Mouse (Mus musculus) forebrain, embryonic 16.5 days (tissue): ENCODE data around the gene Gm11032. TPM values are rescaled to one million over a fixed set of nuclear protein-coding genes. Genes with fewer than 3 reads are reported as not detected.
"Not testable (repeated sequence)": the region's sequence is repeated elsewhere in the genome, so short reads cannot be mapped to it uniquely, and the experiment has no call there.

ENCODE experiments used
- ATAC-seq: fragments of 200-750 bp; cut with Nextera tagmentation; 2 replicates; pipeline ENCODE4 v1.8.0; 2017; ENCODE audit warnings: mild to moderate bottlenecking, moderate library complexity
- H3K27ac ChIP-seq: fragments of 300-500 bp; sonication (generic); 2 replicates; pipeline ENCODE4 v1.5.1; 2014; ENCODE audit warnings: low read length, control low read depth
- H3K27me3 ChIP-seq: fragments of 300-500 bp; sonication (generic); replicated peaks from 2 replicates; pipeline ENCODE4 v1.6.1; 2014; ENCODE audit warnings: low read length; ENCODE audit not compliant: control insufficient read depth, insufficient read depth
- H3K36me3 ChIP-seq: fragments of 300-500 bp; sonication (generic); 2 replicates; pipeline ENCODE4 v1.6.1; 2014; ENCODE audit not compliant: control insufficient read depth, insufficient read depth
- H3K4me1 ChIP-seq: fragments of 300-500 bp; sonication (generic); replicated peaks from 2 replicates; pipeline ENCODE4 v1.6.1; 2014; ENCODE audit warnings: low read length; ENCODE audit not compliant: control insufficient read depth, insufficient read depth
- H3K4me2 ChIP-seq: fragments of 300-500 bp; sonication (generic); 2 replicates; pipeline ENCODE4 v1.6.1; 2014; ENCODE audit warnings: mild to moderate bottlenecking, low read length, control low read depth
- H3K4me3 ChIP-seq: fragments of 300-500 bp; sonication (generic); replicated peaks from 2 replicates; pipeline ENCODE4 v1.5.1; 2014; ENCODE audit warnings: mild to moderate bottlenecking, low read length, control low read depth
- H3K9ac ChIP-seq: fragments of 300-500 bp; sonication (generic); replicated peaks from 2 replicates; pipeline ENCODE4 v1.6.1; 2014; ENCODE audit warnings: low read depth, low read length, control low read depth
- H3K9me3 ChIP-seq: fragments of 300-500 bp; sonication (generic); 2 replicates; pipeline ENCODE4 v1.6.1; 2016; ENCODE audit warnings: low read length; ENCODE audit not compliant: control insufficient read depth
- WGBS: fragments of 180-500 bp; shearing (Covaris S2); extraction: QIAGEN DNeasy Blood & Tissue Kit; methylation state at CpG from one replicate; pipeline ENCODE4 v1.1.7; 2014; 5-methylcytosine and 5-hydroxymethylcytosine counted together
- polyA plus RNA-seq: library from polyadenylated mRNA; unstranded; fragments of >200 nt; fragmentation: Nextera tagmentation; extraction: Ambion mirVana; gene quantifications from 2 replicates; pipeline ENCODE4 v1.2.1, GENCODE M21; 2015

The Gm11032 gene
- polyA plus RNA-seq, 1 experiment from 2014 or later = not detected

- under 1% methylated on average over 35 of the region's 35 CpGs for WGBS
- Histone ChIP-seq H3K9ac (peak within 1 kb of the TSS; percentile 81), H3K4me1 (peaks cover 11% of the 10 kb centered on the region), H3K36me3 (no peaks in the 10 kb centered on the region), H3K27me3 (no peaks in the 10 kb centered on the region), H3K4me3 (peak within 1 kb of the TSS; percentile 79), H3K4me2 (peak within 1 kb of the TSS; percentile 86), H3K27ac (0 out of 2 replicates have a peak within 1 kb of the TSS, but pooled peaks have one; percentile 34), H3K9me3 (no peaks in the 10 kb centered on the region)
- peak; percentile 92 for ATAC-seq
Observed at GRCm38 (mm10) chr11:4637534-4638234, 17.8 kb downstream of the Gm11032 start, which contains the start of gene Ascc2. Gene Ascc2, plus strand, starts transcription at chr11:4637747.

DNA sequence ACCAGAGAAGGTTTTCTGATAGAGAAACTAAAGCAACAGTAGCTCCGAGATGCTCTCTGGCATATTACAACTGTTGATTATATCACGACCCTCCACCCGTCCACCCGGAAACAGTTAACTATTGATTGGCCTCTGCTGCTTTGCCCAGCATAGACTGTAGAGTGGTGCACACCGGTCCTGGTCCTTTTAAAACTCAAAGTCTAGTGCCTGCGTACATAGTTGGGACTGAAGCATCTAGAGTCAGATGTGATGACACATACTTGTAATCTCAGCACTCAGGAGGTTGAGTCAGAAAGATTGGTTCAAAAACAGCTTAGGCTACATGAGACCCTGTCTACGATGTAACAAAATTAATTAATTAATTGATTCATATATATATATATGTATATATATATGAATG lies 18.4 kb downstream of the Gm11032 start:
- Histone ChIP-seq H3K9ac (peak overlapping the region; percentile 81), H3K27ac (no peak overlapping the region), H3K4me3 (peak overlapping the region; percentile 79), H3K9me3 (no peaks in the 10 kb centered on the region), H3K36me3 (no peaks in the 10 kb centered on the region), H3K27me3 (no peaks in the 10 kb centered on the region), H3K4me1 (peaks cover 11% of the 10 kb centered on the region), H3K4me2 (peak overlapping the region; percentile 86)
- 26% methylated on average over 7 of the region's 7 CpGs for WGBS
- ATAC-seq = peak; percentile 24; the same call in 1 of the 2 replicates

DNA sequence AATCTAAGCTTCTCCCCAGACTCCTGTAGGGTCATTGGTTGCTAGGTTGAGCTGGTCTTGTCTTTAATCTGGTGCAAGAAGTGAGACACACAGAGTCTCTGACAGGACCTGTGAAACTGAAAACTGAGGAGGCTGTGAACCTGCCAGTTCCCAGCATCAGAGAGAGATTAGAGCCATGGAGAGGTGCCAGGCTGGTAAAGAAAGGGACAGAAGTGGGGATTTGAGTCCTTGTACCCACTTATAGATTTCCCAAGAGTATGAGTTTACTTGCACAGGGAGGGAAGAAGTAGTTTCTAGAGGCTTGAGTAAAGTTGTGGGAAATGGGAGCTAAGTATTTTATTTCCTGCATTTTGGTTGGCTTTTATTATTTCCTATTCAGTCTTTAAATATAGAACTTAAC lies 21.3 kb downstream of the Gm11032 start:
- Histone ChIP-seq H3K4me3 (no peak overlapping the region), H3K27me3 (no peaks in the 10 kb centered on the region), H3K4me1 (peaks cover 11% of the 10 kb centered on the region), H3K27ac (no peak overlapping the region), H3K9ac (no peak overlapping the region), H3K9me3 (no peaks in the 10 kb centered on the region), H3K36me3 (no peaks in the 10 kb centered on the region), H3K4me2 (no peak overlapping the region)
- ATAC-seq = no peak

GRCm38 (mm10) chr11:4643722-4644121 lies 23.9 kb downstream of the Gm11032 start:
- no peak overlapping the region for H3K4me2 ChIP-seq
- H3K27ac ChIP-seq = no peak overlapping the region
- ATAC-seq = no peak
- H3K4me1 ChIP-seq = peaks cover 5% of the 10 kb centered on the region
- H3K27me3 ChIP-seq = no peaks in the 10 kb centered on the region
- no peaks in the 10 kb centered on the region for H3K9me3 ChIP-seq
- H3K36me3 ChIP-seq = peaks cover 6% of the 10 kb centered on the region; the same call in 1 of the 2 replicates
- H3K4me3 ChIP-seq = no peak overlapping the region
- H3K9ac ChIP-seq = no peak overlapping the region
- 58% methylated on average over 5 of the region's 5 CpGs for WGBS

DNA sequence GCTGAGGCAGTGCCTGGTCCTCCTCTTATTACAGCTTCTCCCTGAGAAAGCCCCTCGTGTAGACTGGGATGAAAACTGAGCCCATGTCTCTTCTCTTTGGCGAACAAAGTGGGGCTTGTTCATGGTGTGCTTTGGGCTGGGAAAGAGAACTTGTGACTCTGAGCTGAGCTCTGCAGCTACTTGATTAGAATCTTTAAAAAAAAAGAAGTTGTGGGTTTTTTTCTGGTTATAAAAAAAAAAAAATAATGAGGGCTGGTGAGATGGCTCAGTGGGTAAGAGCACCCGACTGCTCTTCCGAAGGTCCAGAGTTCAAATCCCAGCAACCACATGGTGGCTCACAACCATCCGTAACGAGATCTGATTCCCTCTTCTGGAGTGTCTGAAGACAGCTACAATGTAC lies 25.3 kb downstream of the Gm11032 start:
- H3K4me1 ChIP-seq, H3K4me2 ChIP-seq, H3K9me3 ChIP-seq, H3K27ac ChIP-seq, H3K9ac ChIP-seq, ATAC-seq, H3K4me3 ChIP-seq, H3K27me3 ChIP-seq: not testable (repeated sequence)
- H3K36me3 ChIP-seq = peaks cover 16% of the 10 kb centered on the region; the same call in 1 of the 2 replicates
- WGBS = 94% methylated on average over 4 of the region's 6 CpGs

DNA sequence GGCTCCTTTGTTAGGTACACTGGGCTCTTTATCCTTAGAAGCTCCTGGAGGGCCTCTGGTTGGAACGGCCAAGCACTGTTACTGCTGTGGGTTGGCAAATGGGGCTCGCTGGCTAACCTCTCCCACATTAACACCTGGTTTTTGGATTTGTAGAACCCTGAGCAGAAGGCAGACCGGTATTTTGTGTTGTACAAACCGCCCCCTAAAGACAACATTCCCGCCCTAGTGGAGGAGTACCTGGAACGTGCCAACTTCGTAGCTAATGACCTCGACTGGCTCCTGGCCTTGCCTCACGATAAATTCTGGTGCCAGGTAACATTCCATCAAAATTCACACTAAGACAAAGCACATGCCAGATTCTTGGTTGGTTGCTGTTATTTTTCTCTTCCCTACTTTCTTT lies 26.5 kb downstream of the Gm11032 start:
- no peaks in the 10 kb centered on the region for H3K9me3 ChIP-seq
- H3K27me3 ChIP-seq = no peaks in the 10 kb centered on the region
- no peak overlapping the region for H3K4me3 ChIP-seq
- H3K36me3 ChIP-seq = peaks cover 20% of the 10 kb centered on the region; the same call in 1 of the 2 replicates
- no peak overlapping the region for H3K9ac ChIP-seq
- no peaks in the 10 kb centered on the region for H3K4me1 ChIP-seq
- H3K27ac ChIP-seq = no peak overlapping the region
- 91% methylated on average over 9 of the region's 9 CpGs for WGBS
- no peak for ATAC-seq
- no peak overlapping the region for H3K4me2 ChIP-seq

DNA sequence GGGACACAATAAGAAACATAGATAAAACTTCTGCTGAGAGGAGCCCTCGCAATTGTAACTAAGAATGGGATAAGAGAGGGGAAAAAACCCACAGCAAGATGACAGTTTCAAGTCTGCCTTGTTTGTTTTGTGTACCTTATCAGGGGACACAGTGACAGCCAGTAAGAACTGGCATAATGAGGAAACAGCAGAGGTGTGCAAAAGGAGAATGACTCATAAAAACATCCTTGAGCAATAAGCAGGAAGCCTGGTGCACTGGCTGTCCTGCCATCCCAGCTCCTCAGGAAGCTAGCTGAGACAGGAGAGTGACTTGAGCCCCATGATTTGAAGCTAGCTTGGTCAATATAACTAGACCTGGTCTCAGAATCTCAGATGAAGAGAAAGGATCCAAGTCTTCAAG lies 40.0 kb downstream of the Gm11032 start:
- 0 out of 2 replicates have a peak, but pooled peaks cover 11% of the 10 kb centered on the region for H3K36me3 ChIP-seq
- no peak overlapping the region for H3K27ac ChIP-seq
- H3K4me3 ChIP-seq = no peak overlapping the region
- H3K4me2 ChIP-seq = no peak overlapping the region
- 0 out of 2 replicates have a peak, but pooled peaks cover 9% of the 10 kb centered on the region for H3K4me1 ChIP-seq
- H3K9me3 ChIP-seq = no peaks in the 10 kb centered on the region
- H3K9ac ChIP-seq = no peak overlapping the region
- no peaks in the 10 kb centered on the region for H3K27me3 ChIP-seq
- WGBS = 92% methylated on average over 1 of the region's 1 CpGs
- ATAC-seq = no peak

DNA sequence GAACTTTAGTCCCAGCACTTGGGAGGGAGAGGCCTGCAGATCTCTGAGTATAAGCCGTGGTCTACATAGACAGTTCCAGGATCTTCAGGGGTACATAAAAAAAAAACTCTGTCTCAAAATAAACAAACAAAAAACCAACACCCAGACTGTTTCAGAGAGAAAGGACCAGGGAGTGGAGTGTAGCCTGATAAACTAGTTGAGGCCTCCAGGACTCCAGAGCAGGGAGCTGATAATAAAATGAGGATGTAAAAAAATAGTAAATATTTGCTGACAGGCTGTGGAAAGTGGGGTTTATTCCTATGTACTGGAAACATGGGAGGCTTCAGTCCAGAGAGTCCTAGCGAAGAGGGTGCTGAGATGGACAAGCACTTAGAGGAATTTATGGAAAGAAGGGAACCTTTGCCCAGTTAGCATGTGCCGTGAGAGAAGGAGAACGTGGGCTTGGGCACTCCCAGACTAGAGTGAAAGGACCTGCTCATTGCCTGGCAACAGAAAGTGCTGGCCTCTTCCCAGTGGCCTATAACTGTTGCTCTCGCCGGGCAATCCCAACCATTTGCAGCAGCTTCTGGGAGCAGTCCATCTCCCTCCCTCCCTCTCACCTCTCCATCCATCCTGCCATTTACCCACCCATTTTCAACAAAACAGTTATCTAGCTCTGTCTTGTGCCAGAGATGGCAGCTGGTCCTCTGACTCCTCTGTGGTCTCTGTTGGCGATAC lies 40.6 kb downstream of the Gm11032 start:
- ATAC-seq = no peak
- WGBS = 79% methylated on average over 7 of the region's 7 CpGs
- Histone ChIP-seq H3K9me3 (no peaks in the 10 kb centered on the region), H3K36me3 (0 out of 2 replicates have a peak, but pooled peaks cover 11% of the 10 kb centered on the region), H3K27ac (no peak overlapping the region), H3K27me3 (no peaks in the 10 kb centered on the region), H3K4me2 (no peak overlapping the region), H3K9ac (no peak overlapping the region), H3K4me3 (no peak overlapping the region), H3K4me1 (0 out of 2 replicates have a peak, but pooled peaks cover 9% of the 10 kb centered on the region)

DNA sequence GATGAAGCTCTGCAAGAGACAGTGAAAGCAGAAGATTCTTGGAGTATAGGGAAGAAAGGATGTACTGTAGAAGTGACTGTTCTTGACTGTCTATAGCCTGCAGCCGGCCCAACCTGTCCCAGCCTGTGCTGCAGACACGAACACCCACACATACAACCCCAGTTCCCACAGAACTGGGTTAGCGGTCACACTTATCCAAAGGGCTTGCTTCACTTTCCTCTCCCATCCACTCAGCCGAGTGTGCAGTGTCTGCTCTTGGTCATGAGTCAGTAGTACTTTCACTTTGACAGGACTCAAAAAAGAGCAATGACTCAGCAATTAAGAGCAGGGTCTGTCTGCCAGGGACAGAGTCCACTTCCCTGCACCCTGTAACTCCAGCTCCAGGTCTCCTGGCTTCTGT lies 41.5 kb downstream of the Gm11032 start:
- Histone ChIP-seq H3K27me3 (no peaks in the 10 kb centered on the region), H3K9ac (no peak overlapping the region), H3K4me3 (no peak overlapping the region), H3K36me3 (0 out of 2 replicates have a peak, but pooled peaks cover 9% of the 10 kb centered on the region), H3K4me1 (0 out of 2 replicates have a peak, but pooled peaks cover 9% of the 10 kb centered on the region), H3K4me2 (no peak overlapping the region), H3K9me3 (no peaks in the 10 kb centered on the region), H3K27ac (no peak overlapping the region)
- 84% methylated on average over 4 of the region's 4 CpGs for WGBS
- no peak for ATAC-seq
